Mouse (Mus musculus) cortical plate, adult 2 months (tissue): ENCODE data around the gene Sf3a2. TPM values are rescaled to one million over a fixed set of nuclear protein-coding genes. Genes with fewer than 3 reads are reported as not detected.

ENCODE experiments used
- H3K27ac ChIP-seq: fragments of 200-500 bp; 2 replicates; pipeline ENCODE4 v1.5.1; 2012; ENCODE audit warnings: low read length, control low read depth, inconsistent platforms; ENCODE audit not compliant: insufficient read depth
- H3K4me1 ChIP-seq: fragments of 200-500 bp; 2 replicates; pipeline ENCODE4 v1.6.1; 2011; ENCODE audit warnings: low read length; ENCODE audit not compliant: control insufficient read depth, insufficient read depth
- H3K4me3 ChIP-seq: fragments of 200-500 bp; 2 replicates; pipeline ENCODE4 v1.5.1; 2011; ENCODE audit warnings: mild to moderate bottlenecking, low read length, control low read depth; ENCODE audit not compliant: insufficient read depth
- CTCF ChIP-seq: fragments of 200-500 bp; IDR thresholded peaks from 2 replicates; pipeline ENCODE4 v1.5.1; 2011; ENCODE audit warnings: mild to moderate bottlenecking, control low read depth, low read length; ENCODE audit not compliant: insufficient read depth; ENCODE audit errors: extremely low read depth
- POLR2A ChIP-seq: fragments of 200-500 bp; IDR thresholded peaks from 2 replicates; pipeline ENCODE4 v1.6.1; 2011; ENCODE audit warnings: mild to moderate bottlenecking, low read length, control low read depth; ENCODE audit not compliant: insufficient read depth; ENCODE audit errors: extremely low read depth
- polyA plus RNA-seq: library from polyadenylated mRNA; depleted of rRNA; stranded (reverse); fragments of >200 nt; gene quantifications from 2 replicates; pipeline ENCODE4 v1.2.3, GENCODE M21; 2012

Gene Sf3a2
- polyA plus RNA-seq, 1 experiment = 46.1 TPM

DNA sequence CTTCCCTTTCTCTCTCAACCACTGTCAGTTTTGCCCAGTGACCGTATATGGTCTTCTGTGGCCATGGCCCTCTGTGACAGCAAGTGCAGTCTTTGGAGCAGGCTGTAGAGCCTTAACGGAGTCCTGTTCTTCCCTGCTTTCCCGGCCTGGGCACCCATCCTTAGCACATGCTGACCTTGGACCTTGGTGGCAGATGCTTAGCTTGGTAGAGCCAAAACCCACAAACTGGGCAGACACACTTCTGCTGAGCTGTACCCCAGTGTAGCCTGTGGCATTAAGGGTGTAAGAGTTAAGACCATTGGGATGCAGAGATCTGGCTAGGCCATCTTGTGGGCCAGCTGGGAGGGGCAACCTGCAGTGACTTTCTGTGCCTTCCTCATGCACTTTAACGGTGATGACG is 24.2 kb upstream of the Sf3a2 start:
- H3K27ac ChIP-seq = peak overlapping the region; percentile 40
- H3K4me1 ChIP-seq = peaks cover 14% of the 10 kb centered on the region
- no peak overlapping the region for H3K4me3 ChIP-seq
- TF ChIP-seq CTCF = no peak
- TF ChIP-seq POLR2A = no peak

DNA sequence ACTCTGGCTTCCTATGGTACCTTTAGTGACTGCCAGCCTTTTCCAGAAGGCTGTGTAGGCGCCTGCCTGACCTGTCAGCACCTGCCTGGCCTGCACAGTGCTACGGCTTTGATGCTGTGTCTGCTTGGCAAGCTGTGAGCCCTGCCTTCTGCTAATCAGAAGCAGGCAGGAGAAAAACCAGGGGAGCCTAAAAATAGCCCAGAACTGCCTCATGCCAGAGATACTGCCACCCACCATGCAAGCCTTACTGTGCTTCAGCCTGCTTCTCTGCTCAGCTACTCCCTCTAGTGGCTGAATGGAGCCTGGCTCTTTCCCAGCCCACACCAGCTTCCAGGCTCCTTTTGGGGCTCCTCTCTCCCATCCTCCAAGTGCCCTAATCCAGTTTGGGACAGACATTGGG is 23.4 kb upstream of the Sf3a2 start:
- TF ChIP-seq CTCF (peak; percentile 96), POLR2A (no peak)
- H3K27ac ChIP-seq = peak overlapping the region; percentile 40
- peaks cover 14% of the 10 kb centered on the region for H3K4me1 ChIP-seq
- H3K4me3 ChIP-seq = no peak overlapping the region

GRCm38 (mm10) chr10:80774981-80775380 is 23.0 kb upstream of the Sf3a2 start:
- H3K4me1 ChIP-seq = peaks cover 14% of the 10 kb centered on the region
- TF ChIP-seq POLR2A (no peak), CTCF (no peak)
- H3K4me3 ChIP-seq = no peak overlapping the region
- H3K27ac ChIP-seq = no peak overlapping the region

- Histone ChIP-seq H3K27ac (no peak overlapping the region), H3K4me3 (no peak overlapping the region), H3K4me1 (peaks cover 14% of the 10 kb centered on the region)
- TF ChIP-seq POLR2A (no peak), CTCF (no peak)
These were observed 22.3 kb upstream of the Sf3a2 start for GRCm38 (mm10) chr10:80775731-80776130.

DNA sequence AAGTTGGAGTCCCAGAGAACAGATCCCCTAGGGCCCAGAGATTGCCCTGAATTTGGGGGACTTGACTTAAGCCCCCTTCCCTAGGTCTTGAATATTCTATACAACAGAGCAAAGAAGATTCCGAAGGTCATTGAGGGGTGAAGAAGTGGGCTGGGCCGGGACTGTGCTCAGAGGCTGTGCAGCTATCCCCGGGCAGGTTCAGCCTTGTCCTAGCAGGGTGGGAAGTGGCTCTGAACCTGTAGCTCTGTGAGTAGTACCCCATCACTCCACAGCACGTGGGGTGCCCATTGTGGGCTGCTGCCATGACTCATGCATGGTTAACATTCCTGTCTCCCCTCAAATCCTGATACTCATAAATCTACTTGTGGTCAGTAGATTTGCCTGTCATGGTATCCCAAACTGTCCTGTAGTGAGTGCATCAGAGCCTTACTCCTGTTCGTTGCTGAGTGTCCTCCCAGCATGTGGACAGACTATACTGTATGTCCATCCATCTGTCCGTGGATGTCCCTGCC is 21.6 kb upstream of the Sf3a2 start:
- Histone ChIP-seq H3K4me1 (peaks cover 14% of the 10 kb centered on the region), H3K4me3 (no peak overlapping the region), H3K27ac (no peak overlapping the region)
- TF ChIP-seq CTCF (no peak), POLR2A (no peak)

GRCm38 (mm10) chr10:80777123-80777522 is 20.9 kb upstream of the Sf3a2 start:
- Histone ChIP-seq H3K4me1 (peaks cover 14% of the 10 kb centered on the region), H3K4me3 (no peak overlapping the region), H3K27ac (no peak overlapping the region)
- TF ChIP-seq CTCF = no peak
- no peak for TF ChIP-seq POLR2A

- H3K4me1 ChIP-seq = peaks cover 5% of the 10 kb centered on the region
- TF ChIP-seq POLR2A = no peak
- TF ChIP-seq CTCF = no peak
- no peak overlapping the region for H3K27ac ChIP-seq
- no peak overlapping the region for H3K4me3 ChIP-seq
These were observed 18.4 kb upstream of the Sf3a2 start for GRCm38 (mm10) chr10:80779565-80779964.

DNA sequence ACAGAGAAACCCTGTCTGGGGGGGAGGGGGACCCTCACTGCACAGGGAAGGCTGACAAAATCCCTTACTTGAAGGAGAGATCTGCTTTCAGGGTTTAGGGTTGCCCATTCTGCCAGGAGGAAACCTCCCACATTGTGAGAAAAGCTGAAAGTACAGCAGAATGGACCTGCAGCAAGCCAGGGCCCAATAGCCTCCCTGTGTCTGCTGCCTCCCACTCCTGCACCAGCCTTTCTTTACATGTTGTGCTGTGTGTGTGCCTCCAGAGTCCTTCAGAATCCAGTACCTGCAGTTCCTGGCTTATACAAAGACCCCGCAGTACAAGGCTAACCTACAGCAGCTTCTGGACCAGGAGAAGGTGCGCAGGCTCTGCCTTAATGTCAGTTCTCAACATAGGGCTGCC is 13.7 kb upstream of the Sf3a2 start:
- Histone ChIP-seq H3K4me1 (no peaks in the 10 kb centered on the region), H3K4me3 (no peak overlapping the region), H3K27ac (no peak overlapping the region)
- no peak for TF ChIP-seq CTCF

DNA sequence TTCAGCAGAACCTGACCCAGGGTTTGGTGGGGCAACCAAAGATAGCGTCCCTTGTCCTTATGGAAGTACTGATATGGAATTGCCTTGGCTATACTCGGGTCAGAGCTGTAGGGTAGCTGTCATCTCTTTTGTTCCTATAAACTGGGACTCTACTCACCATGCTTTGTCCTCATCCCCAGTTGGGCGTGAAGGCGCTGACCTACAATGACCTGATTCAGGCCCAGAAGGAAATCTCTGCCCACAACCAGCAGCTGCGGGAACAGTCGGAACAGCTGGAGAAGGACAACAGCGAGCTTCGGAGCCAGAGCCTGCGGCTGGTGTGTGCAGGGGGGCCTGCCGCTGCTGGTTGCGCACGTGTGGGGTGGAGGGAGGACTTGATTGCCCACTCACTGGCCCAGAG is 13.1 kb upstream of the Sf3a2 start:
- no peak overlapping the region for H3K4me3 ChIP-seq
- TF ChIP-seq CTCF (no peak), POLR2A (no peak)
- H3K4me1 ChIP-seq = no peaks in the 10 kb centered on the region
- H3K27ac ChIP-seq = 0 out of 2 replicates have a peak overlapping the region, but pooled peaks have one; percentile 4

DNA sequence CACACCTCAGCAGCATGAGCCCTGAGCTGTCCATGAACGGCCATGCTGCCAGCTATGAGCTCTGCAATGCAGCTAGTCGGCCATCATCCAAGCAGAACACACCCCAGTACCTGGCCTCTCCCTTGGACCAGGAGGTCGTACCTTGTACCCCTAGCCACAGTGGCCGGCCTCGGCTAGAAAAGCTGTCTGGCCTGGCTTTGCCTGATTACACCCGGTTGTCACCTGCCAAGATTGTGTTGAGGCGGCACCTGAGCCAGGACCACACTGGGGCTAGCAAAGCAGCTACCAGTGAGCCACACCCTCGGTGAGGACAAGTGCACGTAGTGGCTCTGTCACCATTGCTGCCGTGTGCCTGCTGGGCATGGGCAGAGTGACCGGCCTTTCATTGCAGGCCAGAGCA is 12.0 kb upstream of the Sf3a2 start:
- Histone ChIP-seq H3K4me3 (no peak overlapping the region), H3K27ac (no peak overlapping the region), H3K4me1 (no peaks in the 10 kb centered on the region)
- no peak for TF ChIP-seq POLR2A
- TF ChIP-seq CTCF = no peak

- no peak for TF ChIP-seq POLR2A
- TF ChIP-seq CTCF = no peak
- no peaks in the 10 kb centered on the region for H3K4me1 ChIP-seq
- H3K4me3 ChIP-seq = no peak overlapping the region
- H3K27ac ChIP-seq = no peak overlapping the region
These were observed 10.5 kb upstream of the Sf3a2 start for GRCm38 (mm10) chr10:80787517-80787916.
